Mouse (Mus musculus): ENCODE measurements around the gene Npas2.

Npas2 gene

DNA sequence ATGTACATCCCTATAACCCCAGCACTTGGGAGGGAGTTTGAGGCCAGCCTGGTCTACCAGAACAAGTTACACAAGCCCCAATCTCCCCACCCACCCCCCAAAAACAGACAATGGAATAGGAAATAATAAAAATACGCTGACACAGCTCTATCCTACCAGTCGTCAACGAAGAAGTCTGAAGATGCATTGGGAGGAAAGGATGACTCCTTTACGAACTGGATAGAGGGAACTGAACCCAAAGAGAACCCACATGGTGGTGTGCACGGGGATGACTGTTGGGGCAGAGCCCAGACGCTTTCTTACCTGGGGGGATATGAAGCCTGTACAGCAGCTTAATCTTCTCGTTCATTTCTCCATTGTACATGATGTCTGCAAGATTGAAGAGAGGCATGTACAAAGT is 182.6 kb downstream of the Npas2 start:
- no peak for DNase-seq (ENCODE audit: low spot score)

DNA sequence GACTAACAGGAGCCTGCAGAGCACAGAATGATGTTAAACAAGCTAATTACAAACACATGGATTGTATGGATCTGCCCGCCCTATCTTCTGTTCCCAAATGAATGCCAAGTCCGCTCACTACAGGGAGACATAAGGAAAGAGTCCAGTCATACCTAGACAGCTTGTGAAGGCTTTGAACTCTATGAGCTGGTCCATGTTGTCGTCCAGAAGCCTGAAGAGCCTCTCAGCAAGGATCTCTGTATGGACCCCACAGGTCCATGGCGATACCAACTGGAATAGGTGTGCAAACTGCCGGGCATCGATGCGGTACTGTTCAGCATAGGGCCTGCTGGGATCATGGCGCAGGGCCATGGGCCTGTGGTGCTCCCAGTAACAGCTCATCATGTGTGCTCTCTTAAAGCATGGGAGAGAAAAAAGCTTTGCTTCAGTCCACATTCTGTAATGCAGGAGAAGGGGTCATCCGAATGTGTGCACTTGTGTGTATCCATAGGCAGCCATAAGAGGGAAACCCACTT is 183.3 kb downstream of the Npas2 start:
- no peak for DNase-seq (ENCODE audit: low spot score)

DNA sequence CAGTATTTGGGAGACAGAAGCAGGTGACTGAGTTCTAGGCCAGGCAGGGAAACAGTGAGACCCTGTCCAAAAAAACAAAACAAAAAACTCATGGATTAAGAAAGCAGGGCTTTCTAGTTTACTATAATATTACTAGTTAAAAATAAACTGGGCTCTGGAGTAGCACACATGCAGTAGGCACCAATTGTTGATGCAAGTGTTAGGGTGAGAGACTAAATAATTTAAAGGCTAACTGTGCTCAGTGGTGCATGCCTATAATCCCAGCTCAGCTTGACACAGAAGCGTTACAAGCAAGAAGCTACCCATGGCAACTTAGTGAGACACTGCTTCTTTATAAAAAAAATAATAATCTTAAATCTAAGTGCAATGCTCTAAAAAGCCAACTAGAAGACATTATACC is 185.0 kb downstream of the Npas2 start:
- DNase-seq (ENCODE audit: low spot score) = no peak

DNA sequence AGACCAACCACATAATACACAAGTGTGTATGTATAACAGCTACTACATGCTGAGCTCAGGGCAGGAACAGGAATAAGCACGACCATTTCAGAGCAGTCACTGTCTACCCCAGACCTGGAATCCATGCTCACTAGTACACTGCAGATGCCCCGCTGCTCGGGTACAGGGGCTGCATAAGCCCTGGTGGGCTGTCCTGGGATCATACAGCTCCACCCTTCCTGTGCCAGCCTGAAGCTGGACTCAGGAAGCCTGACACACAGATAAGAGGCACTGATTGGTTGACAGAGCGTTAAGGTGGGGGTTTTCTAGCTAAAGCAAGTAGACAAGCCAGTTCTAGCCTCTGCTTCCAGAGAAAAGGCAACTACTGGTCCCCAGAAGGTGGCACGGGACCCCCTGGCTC is 185.5 kb downstream of the Npas2 start:
- no peak for DNase-seq (ENCODE audit: low spot score)

DNA sequence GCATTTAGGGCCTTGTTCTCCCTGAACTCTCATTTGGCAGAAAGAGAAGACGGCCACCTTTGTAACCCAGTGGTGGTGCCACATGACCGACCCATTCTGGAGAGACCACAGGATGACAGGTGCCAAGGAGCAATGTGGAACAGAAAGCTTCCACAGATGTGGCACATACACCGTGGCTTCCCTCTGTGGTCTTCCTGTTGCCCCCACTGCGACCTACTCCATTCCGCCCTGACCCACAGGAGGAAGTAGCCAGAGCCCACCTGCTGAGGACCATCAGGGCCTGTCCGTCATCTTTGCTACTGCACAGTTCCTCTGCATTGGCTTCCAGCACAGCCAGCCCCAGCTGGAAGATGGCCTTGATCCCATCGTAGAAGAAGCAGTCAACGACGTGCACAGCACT is 187.5 kb downstream of the Npas2 start:
- DNase-seq (ENCODE audit: low spot score) = no peak

DNA sequence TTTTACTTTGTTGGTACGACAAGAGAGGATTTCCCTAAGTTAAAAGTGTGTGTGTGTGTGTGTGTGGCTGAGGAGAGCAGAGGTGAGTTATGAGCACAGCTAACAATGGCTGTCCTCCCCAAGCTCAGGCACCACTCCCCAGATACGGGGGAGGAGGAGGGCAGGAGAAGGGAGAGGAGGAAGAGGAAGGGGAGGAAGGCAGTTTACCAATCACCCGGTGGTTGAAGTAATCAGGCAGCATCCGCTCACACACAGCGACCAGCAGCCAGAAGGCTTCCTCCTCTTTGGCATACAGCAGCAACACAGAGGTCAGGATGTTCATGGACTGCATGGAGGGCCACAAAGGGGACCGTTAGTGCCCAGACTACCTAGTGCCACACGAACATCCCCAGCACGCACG is 191.4 kb downstream of the Npas2 start:
- DNase-seq (ENCODE audit: low spot score) = no peak

DNA sequence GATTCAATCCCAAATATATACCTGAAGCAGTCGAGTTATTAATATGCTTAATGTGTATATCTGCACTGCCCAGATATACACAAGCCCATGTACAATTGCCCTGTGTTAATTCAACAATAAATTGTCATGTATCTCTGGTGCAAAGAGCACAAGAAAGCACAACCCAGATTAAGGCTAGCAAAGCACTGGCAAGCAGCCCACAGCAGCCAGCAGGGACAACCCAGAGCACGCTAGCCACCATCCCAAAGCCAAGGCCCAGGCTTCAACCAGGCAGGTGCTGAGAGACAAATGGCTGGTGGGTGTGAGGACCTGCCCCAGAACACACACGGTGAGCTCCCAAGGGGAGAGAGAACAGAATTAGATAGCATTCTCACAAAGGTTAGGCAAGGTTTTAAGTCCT is 192.9 kb downstream of the Npas2 start:
- DNase-seq (ENCODE audit: low spot score) = no peak

DNA sequence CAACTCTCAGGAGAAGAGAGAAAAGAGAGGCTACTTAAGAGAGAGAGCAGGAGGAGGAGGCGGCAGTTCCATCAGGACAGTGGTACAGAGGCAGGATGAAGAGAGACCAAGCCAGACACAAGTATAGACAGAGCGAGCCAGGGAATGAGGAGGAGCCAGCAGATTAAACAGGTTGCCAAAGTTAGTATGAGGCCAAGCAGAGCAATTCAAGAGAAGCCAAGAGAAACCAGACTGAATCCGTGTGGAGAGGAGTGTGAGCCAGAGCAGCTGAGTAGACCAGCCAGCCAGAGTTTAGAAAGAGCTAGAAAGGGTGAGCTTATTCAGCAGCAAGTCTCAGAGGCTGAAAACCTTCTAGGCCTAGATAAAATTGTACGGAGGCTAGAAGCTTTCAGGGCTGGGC is 194.0 kb downstream of the Npas2 start:
- DNase-seq (ENCODE audit: low spot score) = no peak

DNA sequence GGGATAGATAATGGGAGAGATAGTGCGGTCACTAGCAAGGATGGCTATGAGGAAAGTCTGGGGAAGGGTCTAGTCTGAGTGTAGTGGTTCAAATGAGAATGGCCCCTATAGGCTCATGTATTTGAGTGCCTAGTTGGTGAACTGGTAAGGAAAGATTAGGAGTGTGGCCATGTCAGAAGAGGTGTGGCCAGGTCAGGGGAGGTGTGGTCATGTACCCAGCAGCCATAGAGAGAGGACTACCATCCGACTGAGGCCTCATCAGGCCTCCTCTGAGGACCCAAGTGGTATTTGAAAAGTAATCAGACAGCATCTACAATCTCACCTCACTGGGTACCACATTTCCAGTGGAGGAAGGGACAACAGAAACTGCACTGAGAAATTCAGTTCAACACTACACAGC is 194.6 kb downstream of the Npas2 start:
- no peak for DNase-seq (ENCODE audit: low spot score)

DNA sequence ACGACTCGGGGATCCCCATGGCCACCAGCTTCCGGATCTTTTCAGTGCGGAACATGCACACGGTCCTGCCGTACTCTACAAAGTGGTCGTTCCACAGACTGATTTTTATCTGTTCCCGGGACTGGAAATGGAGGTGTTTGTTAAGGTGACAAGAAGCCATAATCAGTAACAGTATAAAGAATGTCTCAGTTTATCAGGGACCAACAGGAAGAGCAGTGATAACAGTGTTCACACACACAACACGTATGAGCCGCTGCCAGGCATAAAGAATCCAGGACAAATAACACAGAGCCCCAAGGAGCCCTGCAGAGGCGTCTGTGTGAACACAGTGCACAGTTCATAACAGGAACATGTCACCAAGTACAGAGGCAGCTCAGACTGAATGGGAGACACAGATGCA is 195.8 kb downstream of the Npas2 start:
- no peak for DNase-seq (ENCODE audit: low spot score)

DNA sequence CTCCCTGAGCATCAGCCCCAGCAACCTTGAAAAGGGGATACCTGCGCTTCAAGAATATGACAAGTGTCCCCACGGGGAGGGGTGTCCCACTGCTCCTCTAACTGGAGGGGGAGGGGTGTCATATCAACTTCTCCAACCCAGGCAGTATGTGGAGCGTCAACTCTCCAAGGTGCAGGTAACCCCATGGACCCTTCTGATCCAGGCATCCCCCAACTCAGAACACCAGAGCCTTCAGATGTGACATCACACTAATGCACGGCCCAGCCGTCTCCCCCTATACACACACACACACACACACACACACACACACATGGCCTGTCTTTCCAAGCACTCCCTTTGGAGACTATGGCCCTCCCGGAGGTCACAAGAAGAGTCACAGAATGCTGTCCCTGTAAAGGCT is 198.1 kb downstream of the Npas2 start:
- no peak for DNase-seq (ENCODE audit: low spot score)

DNA sequence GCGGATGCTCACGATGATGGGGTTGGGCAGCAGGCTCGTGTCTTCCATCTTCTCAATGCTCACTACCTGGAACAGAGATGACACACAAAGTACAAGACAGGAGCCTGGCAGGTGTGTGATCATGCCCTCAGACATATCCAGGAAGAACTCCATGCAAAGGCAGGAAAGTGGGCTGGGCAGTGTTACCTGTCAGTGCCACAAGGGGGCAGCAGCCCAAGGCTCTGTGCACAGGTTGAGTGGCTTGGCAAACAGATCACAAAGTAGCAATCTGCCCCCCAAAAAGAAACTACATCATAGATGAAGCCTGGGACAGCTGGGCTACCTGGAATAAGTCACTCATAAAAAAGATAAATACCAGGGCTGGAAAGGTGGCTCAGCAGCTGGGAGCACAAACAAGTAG is 198.7 kb downstream of the Npas2 start:
- peak; percentile 81 for DNase-seq (ENCODE audit: low spot score)

DNA sequence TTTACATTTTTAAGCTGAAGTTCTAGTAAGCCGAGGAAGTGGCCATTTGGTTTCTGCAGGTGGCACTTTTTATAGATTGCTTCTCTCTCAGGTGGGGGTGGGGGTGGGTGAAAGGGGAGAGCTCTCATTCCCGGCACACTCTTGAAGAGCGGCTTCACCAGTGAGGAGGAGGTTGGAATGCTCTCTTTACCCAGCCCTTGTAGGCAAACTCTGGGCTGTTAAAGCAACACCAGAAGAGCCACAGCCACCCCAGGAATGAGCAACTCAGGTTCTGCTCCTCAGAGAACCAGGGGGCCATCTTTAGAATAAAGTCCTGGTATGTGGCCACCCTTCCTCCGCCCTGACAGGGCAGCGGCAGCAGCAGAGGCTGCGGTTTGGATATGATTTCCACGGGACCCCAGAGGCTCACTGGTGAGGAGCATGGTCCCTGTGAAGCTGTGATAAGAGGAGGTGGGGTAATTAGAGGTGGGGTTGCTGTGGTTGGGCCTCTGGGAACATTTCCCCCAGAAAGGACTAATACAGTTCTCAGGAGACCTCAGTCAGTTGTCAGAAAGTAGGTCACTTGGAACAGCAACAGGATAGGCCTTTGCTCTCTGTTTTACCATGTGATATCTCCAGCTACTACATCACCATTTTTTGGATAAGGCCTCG is 199.8 kb downstream of the Npas2 start:
- no peak for DNase-seq (ENCODE audit: low spot score)

DNA sequence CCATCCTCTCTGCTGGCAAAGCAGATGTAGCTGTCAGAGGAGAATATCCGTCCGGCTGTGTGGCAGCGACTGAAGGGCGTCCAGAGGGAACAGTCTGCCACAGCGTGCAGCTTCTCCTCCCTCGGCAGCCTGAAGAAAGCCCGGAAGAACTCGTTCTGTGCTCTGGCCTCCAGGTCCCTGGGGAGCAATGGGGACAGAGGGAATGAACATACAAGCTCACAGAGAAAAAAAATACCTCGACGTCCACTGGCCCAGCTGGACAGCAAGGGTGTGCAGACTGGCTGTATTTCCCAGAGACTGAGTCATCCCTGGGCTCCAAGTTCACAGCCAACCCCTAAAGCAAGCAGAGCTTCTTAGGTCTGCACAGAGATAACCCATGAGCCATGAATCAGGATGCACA is 200.6 kb downstream of the Npas2 start:
- DNase-seq (ENCODE audit: low spot score) = no peak

DNA sequence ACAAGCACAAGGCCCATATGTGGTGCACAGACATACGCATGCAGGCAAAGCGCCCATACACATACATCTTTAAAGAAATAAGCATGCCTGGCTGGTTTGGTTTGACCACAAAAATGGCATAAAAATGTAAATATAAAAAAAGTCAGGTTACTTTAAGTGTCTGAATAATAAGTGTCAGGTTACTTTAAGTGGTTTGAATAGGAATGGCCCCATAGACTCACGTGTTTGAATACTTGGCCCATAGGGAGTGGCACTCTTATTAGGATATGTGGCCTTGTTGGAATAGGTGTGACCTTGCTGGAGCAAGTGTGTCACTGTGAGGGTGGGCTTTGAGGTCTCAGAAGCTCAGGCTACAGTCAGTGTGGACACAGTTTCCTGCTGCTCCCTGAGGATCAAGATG is 201.1 kb downstream of the Npas2 start:
- DNase-seq (ENCODE audit: low spot score) = no peak

DNA sequence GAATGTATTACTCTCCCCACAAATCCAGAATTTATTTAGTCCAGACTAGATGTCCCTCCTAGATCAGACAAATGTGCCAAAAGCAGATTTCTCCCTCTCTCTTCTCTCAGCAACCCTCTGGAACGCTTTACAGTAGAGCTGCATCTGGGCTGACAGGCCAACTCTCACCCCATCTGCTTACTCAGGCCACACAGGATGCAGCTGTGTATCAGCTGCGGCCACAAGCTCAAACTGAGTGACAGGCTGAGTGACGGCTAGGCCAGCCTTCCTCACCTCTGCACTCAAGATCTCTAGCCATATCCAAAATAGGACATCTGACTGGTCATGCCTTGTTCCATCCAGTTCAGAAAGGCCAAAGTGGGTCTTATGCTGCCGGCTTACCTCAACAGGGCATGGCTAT is 202.8 kb downstream of the Npas2 start:
- no peak for DNase-seq (ENCODE audit: low spot score)

DNA sequence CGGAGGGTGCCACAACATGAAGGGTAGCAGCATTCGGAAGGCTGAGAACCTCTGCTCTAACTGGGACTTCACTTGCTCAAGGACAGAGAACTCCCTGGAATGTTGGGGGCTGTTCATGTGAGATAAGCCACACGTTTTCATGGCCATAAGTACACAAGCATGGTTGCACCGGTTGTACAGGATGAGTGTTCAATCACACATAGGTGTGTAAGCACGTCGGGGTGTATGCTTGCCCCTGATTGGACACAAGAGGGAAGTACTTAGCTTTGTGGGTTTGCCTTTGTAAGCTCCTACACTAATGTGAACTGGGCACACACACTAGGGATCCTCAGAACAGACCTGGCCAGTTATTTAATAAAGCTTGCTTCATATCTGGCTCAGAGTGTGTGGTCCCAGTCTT is 204.8 kb downstream of the Npas2 start:
- no peak for DNase-seq (ENCODE audit: low spot score)

DNA sequence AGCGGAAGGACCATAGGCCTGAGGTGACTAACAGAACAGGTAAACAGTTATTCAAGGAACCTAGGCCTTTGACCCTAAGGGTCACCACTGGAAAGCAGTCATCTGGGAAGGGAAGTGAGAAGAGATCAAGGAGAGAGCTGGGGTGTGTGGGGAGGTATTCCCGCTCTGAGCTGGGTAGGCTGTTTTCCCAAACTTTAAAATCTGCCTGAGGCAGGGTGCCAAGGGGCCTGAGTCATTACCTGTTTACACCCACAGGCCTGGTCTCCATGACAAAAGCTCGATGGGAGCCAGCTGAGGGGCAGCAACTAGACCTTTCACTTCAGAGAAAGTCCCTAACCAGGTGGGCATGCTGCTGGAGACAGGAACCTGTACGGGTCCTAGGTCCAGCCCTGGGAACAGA is 205.7 kb downstream of the Npas2 start:
- no peak for DNase-seq (ENCODE audit: low spot score)

DNA sequence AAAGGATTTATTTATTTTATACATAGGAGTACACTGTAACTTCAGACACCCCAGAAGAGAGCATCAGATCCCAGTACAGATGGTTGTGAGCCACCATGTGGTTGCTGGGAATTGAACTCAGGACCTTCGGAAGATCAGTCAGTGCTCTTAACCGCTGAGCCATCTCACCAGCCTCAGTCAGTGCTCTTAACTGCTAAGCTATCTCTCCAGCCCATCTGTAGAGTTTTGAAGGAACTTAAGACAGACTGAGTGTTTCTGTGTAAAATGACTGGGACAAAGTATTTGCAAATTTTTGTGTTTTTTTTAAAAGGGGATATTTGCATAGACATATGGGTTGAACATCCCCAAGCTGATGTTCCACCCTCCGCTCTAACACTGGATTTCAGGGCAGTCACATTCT is 206.6 kb downstream of the Npas2 start:
- no peak for DNase-seq (ENCODE audit: low spot score)

DNA sequence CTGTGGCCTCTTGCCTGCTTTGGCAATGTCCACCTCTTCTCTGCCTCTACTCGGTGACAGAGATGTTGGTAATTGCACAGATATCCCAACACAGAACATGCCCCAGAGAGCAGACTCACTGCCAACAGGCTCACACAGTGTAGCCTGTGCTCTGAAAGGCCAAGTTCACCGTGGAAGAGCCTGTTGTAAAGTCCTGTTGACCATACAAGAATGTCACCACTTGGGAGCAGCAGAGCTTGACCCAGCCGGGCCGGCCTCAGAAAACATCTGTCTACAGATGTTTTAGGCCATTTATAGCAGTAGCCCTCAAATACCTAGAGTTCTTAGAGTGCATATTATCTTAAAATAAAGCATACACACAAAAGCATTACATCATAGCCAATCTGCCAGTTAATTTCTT is 213.6 kb downstream of the Npas2 start:
- no peak for DNase-seq (ENCODE audit: low spot score)

DNA sequence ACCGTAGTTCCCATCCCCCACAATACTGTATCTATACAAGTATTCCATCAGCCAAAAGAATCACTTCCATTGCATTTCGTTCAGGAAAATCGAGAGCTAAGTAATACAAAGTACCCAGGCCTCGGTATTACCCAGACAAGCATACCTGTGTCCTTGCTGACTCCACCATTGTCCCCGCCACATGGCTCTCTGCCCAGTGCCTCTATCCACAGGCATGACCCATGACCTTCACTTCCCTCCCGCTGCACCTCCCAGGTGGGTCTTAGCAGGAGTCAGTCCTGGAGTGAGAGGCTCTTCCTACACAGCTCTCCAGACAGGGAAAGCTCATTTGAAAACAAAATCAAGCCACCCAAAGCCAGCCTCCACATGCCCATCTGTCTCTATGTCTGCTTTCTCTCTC is 214.6 kb downstream of the Npas2 start:
- no peak for DNase-seq (ENCODE audit: low spot score)

DNA sequence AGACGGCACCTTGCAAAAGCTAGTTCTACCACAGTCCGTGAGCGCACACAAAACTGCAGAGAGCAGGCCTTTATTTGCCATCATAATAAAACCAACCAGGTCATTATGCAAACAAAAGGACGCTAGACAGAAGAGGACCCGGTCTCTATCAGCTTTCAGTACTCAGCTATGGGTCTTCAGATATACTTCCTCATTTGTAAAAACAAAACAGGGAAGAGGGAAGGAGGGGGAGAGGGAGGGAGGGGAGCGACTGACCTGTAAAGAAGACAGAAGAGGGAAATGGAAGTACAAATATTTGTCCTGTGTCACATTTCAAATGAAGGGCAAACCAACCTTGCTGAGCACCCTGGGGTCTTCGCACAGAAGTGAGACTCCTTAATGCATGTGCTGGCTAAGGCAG is 215.1 kb downstream of the Npas2 start:
- no peak for DNase-seq (ENCODE audit: low spot score)

DNA sequence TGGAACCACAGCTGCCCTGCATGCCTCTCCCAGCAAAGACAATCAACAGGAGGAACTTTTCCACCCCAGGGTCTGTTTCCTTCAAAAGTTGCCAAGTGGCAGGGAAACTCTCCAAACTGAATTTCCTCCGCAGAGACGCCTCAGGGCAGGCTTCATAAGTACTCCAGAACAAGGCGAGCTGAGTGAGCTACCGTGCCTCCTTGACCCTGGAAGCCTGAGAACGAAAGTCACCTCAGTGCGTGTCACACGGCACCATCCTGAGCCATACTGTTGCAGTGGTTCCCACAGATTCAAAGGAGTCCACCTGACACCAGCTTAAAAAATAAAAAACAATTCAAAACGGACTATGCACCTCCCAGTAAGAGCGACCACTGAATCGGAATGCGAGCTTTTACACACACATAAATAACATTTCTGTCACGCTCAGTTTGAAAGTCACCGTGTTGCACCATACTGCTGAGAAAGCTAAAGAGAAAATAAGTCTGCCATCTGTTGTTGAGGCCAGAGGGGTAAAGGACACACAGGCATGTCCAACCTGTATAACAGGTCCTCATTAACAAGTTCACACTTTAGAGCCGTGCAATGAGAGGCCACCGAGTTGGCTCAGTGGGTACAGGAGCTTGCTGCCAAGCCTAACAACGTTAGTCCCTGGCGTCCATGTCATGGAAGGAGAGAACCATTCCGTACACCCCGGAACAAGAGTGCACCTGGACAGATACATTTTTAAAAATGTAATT is 216.7 kb downstream of the Npas2 start:
- DNase-seq (ENCODE audit: low spot score) = no peak

All from layer of hippocampus, adult 9-10 months (tissue).